Mouse (Mus musculus) MEL-GATA-1-ER (cell line): Measurements from ENCODE around the gene H13.

Experiments used
- DNase-seq: peaks from one replicate; pipeline ENCODE4 v3.0.0-alpha.2; 2012; ENCODE audit warnings: low read depth; ENCODE audit errors: extremely low read depth

Gene H13

DNA sequence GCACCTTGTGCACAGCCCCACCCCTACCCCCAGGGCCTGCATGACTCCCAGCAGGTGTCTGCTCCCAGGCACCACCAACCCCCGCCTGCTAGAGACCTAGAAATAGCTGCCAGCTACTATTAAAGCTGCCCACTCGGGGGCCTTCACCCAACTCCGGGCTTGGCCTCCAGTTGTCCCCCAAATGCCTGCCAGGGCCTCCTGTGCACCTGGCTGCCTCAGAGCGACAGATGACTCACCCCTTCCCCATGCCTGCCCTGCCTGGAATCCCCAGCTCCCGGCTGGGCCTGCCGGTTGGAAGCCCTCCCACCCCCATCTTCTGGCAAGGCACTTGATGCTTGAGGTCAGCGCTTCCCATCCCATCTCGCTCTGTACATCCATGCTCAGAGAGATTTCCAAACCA is 31.5 kb downstream of the H13 start:
- no peak for DNase-seq

DNA sequence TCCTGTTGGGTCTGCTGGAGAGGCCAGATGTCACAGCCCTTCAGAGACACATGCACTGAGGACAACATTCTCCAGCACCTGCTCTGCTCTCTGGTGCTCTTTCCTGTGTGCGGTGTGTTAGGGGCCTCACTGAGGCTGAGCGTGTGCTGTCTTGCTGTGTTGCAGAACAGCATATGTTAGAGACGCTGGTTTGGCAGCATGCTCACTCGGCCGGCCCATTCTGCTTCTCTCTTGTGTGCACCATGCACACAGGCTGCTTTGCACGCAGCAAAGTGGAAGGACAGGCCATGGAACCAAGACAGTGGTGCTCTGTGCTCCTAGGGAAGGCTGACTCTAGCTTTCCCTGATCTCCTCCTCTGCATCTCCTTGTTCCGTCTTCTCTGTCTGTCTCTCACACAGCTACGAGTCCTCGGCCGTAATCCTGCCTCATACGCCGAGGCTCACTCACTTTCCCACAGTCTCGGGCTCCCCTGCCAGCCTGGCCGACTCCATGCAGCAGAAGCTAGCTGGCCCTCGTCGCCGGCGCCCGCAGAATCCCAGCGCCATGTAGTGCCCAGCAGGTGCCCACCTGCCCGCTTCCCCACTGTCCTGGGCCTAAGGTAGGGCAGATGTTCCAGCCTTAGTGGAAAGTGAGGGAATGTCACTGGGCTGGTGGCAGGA is 34.5 kb downstream of the H13 start:
- no peak for DNase-seq

DNA sequence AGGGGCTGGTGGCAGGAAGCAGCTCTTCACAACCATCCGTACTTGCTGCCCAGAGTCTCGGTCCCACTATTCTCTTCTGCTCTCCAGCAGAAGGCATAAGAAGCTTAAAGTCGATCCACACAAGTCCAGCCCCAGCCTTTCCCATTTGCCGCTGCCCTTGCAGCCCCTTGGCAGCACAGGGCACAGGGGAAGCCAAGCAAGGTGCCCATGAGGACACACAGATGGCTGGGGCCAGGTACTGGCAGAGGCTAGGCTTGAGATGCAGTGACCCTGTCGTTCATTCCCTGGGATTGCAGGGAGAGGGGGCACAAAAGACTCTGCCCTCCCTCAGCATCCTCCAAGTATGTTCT is 35.0 kb downstream of the H13 start:
- DNase-seq: no peak

DNA sequence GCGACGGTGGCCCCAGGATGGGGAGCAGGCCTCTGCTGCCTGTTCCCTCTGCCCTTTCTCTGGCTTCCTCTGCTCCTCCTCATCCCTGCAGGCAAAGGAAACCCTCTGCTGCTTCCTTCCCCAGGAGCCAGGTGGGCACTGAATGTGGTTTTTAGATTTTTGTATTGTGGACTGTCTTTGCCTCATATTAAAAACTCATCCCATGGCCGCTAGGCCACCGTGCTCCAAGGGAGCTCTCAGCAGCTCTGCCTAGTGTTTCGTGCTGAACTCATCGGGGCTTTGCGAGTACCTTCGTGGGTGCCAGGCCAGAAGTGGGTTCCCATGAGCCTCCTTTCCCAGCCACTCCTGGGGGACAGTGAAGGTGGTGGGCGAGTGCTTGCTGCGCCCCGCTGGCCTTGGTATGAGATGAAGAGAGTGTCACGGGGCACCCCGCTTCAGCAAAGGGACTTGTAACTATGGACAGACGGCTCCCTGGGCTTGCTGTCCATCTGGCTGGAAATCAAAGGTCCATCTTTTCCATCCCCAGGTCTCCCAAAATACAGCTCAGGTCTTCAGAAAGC is 35.6 kb downstream of the H13 start:
- DNase-seq: no peak

DNA sequence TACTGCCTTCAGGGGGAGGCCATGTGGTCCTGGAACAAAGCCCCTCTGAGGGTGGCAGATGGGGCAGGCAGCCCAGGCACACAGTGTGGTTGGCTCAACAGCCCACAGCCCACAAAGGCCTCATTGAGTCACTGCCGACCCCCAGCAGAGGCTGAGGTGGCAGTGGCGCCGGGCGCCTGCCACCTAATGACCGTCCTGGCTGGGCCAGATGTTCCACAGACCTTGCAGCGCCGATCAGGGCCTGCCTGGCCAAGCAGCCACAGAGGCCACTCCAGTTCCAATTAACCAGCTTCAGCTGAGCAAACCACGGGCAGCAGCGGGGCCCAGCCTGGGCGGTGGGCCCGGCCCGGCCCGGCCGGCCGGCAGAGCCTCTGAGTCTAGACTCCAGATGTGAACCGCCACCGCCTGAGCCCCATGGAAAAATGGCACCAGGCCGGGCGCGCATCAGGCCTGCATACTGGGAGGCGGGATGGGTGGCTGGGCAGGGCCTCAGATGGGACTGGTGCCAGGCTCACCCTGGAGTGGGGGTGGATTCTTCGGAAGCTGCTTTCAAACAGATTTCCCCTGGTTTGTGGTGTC is 36.8 kb downstream of the H13 start:
- DNase-seq: no peak

DNA sequence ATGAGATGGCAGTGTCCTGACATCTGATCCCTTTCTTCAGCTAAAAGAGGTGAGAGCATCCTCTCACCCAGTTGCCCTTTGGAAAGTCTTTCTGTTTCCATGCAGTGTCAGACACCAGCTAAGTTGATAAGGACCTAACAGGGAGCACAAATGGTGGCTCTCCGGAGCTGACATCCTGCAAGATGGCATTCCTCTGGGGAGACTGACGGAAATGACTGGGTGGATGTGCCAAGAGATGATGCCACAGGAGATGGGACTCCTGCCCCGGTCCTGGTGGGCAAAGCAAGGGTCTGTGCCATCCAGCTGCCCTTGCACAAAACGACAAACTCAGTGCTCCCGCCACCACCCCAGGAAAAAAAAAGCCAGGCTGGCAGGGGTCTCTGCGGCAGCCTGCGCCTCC is 37.9 kb downstream of the H13 start:
- DNase-seq: no peak

DNA sequence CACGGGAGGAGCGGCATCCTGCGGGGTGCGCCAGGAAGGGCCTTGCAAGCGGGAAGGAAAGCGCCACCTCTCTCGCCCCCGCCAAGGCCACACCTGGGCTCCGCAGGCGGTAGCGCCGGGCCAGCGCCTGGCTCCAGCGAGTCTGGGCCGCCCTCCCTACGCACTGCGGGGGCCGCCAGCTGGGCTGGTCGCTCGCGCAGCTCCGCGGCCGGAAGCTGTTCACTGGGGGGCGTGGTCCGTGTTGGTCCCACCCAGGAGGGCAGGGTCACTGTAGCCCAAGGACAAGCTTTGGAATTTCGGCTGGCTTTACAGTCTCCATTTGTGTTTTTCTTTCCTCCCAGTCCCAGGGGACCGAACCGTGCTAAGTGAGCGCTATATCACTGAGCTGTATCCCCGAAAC is 38.4 kb downstream of the H13 start:
- DNase-seq: no peak

DNA sequence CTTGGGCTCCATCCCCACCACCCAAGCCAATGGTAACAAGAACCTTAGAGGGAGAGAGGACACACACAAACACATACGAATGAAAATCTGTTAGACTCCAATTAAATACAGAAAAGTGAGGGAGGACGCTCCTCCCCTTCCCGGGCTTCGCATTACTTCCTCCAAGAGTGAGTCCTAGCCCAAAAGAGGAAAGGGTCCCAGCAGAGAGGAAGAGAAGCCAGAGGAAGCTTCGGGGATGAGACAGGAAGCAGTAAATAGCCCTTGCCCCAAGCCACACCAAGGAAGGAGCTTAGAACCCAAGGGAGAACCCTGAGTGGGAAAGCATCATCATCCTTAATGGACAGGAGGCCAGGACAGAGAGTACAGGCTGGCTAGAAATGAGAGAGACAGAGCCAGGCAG is 39.8 kb downstream of the H13 start:
- no peak for DNase-seq

DNA sequence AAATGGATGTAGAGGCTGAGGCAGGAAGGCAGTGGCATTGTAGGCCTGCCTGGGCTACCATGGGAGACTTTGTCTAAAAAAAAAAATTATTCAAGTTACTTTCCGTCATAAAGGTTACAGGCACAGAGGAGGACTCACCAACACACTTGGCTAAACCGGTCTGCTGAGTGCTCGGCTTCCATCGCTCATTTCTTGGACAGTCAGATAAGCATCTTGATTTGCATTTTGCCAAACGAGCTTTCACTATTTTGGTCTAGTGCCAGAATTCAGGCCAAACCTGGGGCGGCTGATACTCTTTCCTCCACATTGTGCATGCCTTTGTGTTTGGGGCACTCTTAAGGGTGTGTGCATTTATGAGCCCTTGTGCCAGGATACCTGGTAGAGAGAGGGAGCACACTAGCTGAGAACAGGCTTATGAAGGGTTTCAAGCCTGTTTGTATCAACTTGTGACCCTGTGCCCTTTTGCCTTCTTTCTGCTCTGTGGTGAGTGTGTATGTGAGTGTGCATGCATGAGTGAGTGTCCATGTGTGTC is 47.0 kb downstream of the H13 start:
- no peak for DNase-seq

DNA sequence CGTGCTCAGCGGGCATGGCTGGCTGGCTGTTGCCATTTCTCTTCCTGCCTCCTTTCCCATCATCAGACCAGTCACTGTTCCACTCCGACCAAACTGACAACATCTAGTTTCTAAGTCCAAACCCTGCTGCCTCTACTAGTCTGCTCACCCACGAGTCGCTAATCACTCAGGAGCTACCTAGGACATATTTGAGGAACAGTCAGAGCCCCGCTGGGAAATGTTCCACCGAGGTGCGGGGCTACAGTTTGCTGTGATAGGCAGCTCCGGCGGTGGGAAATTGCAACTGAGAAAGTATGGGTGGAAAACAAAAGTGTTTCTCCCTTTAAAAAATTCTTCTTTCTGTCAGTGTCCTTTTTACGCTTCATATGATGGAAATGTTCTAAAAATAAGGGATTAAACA is 48.4 kb downstream of the H13 start:
- no peak for DNase-seq

DNA sequence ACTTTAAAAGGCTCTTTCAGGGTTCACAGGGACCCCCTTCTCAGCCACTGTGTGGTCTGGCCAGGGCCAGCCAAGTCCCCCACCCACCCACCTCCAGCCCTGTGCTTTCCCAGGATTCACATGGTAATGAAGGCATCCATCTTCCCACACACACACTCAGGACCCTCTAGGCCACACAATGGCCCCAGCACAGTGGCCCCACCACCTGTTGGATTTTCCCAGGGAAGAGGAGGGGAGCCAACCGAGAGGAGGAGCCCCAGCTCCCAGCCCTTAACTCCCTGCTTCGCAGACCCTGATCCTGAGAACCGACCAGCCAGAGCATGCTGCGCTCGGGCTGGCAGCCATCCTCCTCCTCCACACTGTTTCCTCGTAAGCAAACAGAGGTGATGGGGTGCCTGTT is 48.8 kb downstream of the H13 start:
- DNase-seq: no peak

DNA sequence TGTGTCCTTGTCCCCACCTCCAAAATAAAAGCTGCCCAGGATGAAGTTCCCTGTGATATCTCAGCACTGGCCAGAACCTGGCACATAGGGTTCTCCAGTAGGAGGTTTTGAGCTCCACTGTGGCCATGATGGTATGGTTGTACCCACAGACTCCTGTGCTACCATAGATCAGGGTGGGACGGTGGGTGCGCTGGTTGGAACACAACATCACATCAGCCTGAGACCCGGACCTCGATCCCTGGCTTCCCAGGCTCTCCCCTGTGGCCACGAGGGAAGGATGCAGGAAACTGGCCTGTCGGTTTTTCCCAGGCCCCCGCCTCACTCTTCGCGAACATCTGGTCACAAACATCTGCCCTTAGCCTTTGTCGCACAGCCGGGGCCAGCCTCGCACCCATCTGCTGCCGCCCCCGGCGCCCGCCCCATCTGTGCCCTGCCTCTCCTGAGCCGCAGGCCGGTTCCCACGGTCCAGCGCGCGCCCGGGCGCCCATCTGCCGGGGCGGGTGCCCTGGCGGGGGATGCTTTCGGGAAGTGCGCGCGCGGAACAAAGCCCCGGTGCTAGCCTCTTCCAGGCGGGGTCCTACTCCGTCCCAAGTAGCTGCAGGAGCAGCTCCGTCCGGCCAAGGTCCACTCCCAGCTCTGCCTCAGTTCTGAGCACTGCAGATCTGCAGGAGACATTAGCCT is 54.5 kb downstream of the H13 start:
- no peak for DNase-seq

DNA sequence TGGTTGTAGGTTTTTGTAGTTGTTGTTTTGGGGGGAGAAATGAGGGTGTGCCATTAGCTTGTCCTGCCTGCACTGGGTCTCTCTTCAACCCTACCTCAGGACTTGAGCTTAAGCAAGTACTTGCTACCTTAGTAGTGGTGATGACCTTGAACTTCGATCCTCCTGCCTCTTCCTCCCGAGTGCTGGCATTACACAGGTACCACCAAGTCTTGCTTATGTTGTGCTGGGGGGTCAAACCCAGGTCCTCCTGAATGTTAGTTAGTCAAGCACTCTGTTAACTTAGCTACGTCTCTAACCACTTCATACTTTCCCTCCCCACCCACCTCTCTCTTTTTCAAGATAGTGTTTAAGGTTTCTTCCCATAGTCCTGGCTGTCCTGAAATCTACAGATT is 55.1 kb downstream of the H13 start:
- DNase-seq: no peak

DNA sequence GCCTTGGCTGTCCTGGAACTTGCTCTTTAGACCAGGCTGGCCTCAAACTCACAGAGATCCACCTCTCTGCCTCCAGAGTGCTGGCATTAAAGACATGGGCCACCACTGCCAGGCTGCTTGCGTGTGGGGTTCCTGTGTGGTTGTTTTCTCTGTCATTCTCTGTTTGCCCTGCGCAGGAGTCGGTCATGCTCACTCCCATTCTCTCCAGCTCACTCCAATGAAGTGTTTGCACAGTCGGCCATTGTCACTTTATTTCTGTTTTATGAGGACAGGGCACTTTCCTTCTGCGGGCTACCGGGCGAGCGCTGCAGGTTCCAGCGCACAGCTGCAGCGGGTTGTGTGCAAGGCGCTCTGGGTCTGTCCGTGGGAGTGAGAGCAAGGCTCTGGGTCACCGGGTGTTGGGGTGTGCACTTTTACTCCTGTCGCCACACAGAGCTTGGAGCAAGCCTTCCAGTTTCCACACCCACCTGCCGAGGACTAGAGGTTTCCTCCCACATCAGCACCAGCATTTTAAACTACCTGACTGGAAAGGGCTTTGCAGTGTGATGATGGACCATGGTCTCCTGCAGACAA is 56.0 kb downstream of the H13 start:
- DNase-seq: no peak

DNA sequence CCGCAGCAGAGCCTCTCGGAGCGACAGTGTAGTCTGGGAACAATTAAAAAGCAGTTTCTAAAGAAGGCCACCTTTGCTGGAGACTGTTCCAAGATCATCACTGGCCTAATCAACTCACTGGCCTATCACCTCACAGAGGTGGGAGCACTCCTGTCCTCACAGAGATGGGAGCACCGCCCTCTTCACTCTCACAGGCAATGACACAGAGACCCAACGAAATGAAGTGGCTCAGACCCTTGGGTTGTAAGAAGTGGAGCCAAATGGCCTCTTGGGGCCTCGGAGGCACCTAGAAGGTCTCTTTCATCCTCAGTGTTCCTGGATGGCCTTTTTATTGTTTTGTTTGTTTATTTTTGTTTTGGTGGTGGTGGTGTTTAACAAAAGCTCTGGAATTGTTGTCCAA is 57.0 kb downstream of the H13 start:
- DNase-seq: no peak

DNA sequence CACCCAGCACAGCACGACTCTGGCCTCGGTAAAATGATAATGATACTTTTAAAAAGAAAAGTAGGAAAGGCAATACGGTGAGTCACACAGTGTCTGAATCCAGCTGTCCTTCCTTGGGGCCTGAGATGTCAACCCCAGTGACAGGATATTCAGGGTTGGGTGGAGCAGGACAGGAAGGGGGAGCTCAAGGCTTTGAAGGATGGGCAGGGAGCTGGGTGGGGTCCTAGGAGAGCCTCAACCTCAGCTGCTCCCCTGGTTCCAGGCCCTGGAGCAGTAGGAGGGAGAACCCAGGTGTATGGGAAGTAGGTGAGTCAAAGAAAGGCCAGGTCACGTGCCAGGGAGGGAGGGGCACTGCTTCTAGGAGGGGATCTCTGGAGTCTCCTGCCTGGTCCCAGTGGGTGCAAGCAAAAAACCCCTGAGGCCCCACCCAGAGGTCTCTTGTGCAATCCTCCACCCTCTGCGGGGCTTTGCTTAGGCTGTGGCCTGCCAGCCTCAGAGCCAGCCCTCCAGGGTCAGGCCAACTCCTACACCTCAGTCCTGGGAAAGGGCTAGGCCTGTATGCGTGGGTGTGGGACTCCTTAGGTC is 57.6 kb downstream of the H13 start:
- DNase-seq: no peak

DNA sequence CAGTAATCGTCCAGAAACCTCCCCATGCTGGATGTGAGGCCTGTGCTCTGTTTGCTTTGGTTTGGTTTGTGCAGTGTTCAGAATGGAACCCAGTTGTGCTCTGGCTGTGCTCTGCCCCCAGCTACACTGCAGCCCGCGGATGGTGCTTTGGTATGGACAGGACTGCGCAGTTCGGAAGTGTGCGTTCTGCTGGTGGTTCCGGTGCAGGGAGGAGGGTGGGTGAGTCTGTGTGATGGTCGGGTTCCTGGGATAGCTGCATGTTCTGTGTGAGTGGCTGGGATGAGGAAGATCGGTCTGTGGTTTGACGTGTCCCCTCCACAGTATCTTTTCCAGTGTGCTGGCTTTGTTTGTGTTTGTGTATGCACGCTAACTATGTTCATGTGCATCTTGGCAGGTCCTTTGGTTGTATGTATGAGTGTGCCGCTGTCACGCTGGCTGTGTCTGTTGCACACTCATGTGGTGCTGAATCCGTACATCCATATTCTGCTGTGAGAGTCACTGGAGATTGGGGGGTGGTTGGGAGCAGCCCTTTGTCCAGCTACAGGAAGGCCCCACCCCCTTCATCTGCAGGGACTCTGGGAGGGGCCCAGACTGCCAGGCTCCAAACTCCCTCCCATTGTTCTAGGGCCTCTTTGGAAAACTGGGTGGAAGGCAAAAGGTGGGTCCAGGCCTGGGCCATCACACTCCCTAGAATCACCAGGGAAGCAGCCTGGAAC is 58.7 kb downstream of the H13 start:
- no peak for DNase-seq

DNA sequence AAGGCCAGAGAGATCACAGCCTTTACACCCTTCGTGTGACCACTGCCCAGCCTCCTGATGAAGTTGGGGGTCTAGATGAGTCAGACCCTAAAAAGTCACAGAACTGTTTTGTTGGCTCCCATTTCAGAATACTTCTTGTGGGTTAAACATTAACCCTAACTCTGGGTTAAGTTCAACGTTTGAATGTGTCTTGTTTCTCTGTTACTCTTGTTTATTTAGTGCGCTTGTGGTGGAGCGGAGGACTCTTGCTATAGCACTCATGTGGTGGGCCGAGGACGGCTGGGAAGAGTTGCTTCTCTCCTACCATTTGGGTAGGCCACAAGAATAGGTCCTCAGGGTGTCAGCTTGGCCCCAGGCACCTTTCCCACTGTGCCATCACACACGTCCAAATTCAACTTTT is 59.3 kb downstream of the H13 start:
- DNase-seq: no peak

DNA sequence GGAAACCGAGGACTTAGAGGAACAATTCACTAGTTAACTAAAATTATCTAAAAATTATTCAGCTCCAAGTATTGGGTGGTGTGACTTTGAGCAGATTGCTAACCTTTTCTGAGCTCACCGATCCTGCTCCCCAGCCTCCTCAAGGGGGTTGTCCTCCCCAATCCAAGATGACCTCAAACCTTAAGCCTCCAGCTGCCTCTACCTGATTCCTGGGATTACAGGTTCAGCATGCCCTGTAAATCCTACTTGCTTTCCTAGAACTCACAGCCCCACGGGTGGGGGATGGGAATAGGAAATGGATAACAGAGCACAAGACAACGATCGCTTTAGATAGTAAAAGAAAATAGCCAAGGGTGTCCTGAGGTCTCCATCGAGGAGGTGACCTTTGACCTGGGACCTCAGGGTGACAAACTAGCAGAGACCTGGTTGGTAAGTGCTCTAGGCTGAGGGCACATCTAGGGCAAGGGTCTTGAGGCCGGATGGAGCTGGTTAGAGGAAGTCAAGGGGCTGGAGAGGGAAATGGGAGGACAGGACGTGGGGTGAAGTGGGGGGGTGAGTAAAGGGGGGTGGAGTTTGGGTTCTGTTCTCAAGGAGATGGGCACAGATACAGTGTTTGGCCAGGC is 59.9 kb downstream of the H13 start:
- DNase-seq: no peak

DNA sequence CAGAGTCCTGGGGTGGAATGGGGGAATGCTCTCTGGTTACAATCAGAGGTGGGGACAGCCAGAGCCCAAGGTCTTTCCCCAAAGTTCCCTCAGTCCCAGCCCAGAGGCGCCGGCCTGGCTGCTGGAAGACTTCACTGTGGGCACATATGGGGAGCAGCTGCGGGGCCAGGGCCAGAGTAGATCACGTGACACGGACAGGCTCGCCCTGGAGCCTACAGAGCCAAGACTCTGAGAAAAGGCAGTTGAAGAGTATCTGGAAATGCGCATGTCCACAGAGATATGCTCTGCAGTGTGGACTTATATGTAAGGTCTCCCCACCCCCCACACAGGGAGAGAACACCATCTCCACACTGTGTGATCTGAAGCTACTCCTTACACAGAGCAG is 60.4 kb downstream of the H13 start:
- DNase-seq: no peak

DNA sequence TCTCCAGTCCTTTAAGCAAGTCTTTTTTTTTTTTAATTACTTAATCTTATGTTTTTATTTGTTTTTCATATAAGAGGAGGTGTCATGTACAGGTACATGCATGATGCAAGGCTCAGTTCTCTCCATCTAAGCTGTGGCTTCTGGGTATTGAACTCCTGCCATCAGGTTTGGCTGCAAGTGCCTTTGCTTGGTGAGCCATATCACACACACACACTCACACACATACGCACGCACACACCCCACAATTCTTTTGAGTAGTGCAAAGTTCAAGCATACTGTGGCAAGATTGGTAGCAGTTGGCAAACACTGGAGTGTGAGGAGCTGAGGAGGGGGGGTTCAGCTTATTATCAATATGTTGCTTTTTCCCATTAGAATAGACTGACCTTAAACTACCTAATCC is 63.9 kb downstream of the H13 start:
- no peak for DNase-seq
